Mouse (Mus musculus) C2C12 (cell line): ENCODE measurements around the gene Klhdc10.

Experiments
- CEBPB ChIP-seq: IDR thresholded peaks from one replicate; pipeline ENCODE4 v1.6.1; 2011; ENCODE audit warnings: low read depth, mild to moderate bottlenecking, control low read depth, moderate library complexity
- CTCF ChIP-seq: IDR thresholded peaks from one replicate; pipeline ENCODE4 v1.5.1; 2011; ENCODE audit not compliant: control insufficient read depth, insufficient read depth, insufficient read length
- FOSL1 ChIP-seq: IDR thresholded peaks from one replicate; pipeline ENCODE4 v1.8.0; 2011; ENCODE audit warnings: mild to moderate bottlenecking, low read length; ENCODE audit not compliant: poor library complexity, insufficient read depth, severe bottlenecking
- MAX ChIP-seq: IDR thresholded peaks from one replicate; pipeline ENCODE4 v1.6.1; 2011; ENCODE audit warnings: mild to moderate bottlenecking, control low read depth
- MYOD1 ChIP-seq: IDR thresholded peaks from one replicate; pipeline ENCODE4 v1.6.1; 2011; ENCODE audit warnings: low read depth; ENCODE audit not compliant: control insufficient read depth, insufficient read length
- MYOG ChIP-seq: IDR thresholded peaks from one replicate; pipeline ENCODE4 v1.6.1; 2011; ENCODE audit not compliant: control insufficient read depth, insufficient read length; ENCODE audit errors: extremely low read depth
- USF1 ChIP-seq: IDR thresholded peaks from one replicate; pipeline ENCODE4 v1.6.1; 2011; ENCODE audit warnings: low read depth, mild to moderate bottlenecking, control low read depth, moderate library complexity

GRCm38 (mm10) chr6:30456991-30457390 is 55.3 kb downstream of the Klhdc10 start:
- TF ChIP-seq CTCF (no peak), CEBPB (no peak), USF1 (no peak), MAX (no peak), MYOD1 (no peak), MYOG (no peak), FOSL1 (no peak)
